Mouse (Mus musculus) spleen, adult 2 months (tissue): ENCODE data around the gene Mnt.

Experiments
- CTCF ChIP-seq: fragments of 200-500 bp; IDR thresholded peaks from 2 replicates; pipeline ENCODE4 v1.5.1; 2011; ENCODE audit warnings: mild to moderate bottlenecking, inconsistent platforms; ENCODE audit not compliant: insufficient read depth, insufficient read length, insufficient replicate concordance; ENCODE audit errors: extremely low read depth
- POLR2A ChIP-seq: fragments of 200-500 bp; IDR thresholded peaks from 2 replicates; pipeline ENCODE4 v1.6.1; 2011; ENCODE audit warnings: low read depth, low read length, inconsistent platforms

DNA sequence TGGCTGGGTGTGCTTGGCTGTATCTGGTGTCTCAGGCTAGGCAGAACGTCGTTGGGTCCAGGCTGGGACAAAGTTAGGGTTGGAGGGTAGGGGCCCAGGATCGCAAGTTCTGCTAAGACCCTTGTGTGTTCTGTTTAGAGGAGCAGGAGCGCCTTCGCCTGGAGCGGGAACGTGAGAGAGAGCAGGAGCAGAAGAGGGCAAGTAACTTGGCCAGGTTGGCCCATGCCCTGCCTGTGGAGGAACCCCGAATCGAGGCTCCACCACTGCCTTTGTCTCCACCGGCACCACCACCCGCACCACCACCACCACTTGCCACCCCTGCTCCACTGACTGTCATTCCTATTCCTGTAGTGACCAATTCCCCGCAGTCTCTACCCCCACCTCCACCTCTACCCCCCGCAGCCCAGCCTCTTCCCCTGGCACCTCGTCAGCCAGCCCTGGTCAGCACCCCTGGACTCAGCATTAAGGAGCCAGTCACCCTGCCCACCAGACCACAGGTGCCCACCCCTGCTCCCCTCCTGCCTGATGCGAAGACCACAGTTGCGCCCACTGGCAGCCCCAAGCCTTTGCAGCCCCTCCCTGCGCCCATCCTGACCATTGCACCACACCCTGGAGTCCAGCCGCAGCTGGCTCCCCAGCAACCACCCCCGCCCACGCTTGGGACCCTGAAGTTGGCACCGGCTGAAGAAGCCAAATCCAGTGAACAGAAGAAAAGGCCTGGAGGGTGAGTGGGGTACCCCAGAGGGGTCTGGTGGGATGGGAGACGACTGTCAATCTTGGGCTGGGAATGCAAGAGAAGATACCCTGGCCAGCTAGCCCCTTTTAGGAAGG lies 5.7 kb downstream of the Mnt start:
- TF ChIP-seq CTCF, result no peak
- TF ChIP-seq POLR2A, result no peak
